Mouse (Mus musculus): ENCODE measurements around the gene Ccrl2. TPM values are rescaled to one million over a fixed set of nuclear protein-coding genes. Genes with fewer than 3 reads are reported as not detected.

The Ccrl2 gene
- polyA plus RNA-seq, 1 experiment: not detected

DNA sequence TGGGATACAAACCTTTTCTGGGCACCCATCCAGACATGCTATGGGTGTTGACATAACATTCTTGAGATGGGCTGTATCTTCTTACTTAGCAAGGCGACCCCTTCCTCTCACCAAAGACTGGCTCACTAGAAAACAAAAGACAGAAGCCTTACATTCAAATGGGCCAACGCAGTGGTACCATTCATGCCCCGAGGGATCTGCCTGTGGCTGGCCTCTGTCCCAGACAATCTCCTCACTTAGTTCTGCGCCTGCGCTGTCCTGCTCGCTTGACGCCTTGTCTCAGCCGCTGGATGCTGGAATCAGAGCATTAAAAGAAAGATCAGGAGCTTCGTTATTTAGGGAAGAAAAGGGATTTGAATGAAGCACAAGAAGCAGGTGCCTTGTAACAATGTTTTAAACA, 35.3 kb upstream of the Ccrl2 start:
- 45% methylated on average over 9 of the region's 9 CpGs for WGBS
- Histone ChIP-seq H3K27ac (ENCODE audit: insufficient read depth, low read depth, low read length) (no peak overlapping the region), H3K4me1 (ENCODE audit: control insufficient read depth, insufficient read depth, low read length) (no peaks in the 10 kb centered on the region), H3K4me3 (ENCODE audit: insufficient read depth, low read depth, low read length) (no peak overlapping the region)
- TF ChIP-seq CTCF (IDR thresholded peaks at IDR 0.05; ENCODE audit: insufficient read depth, low read depth, low read length) (no peak), POLR2A (IDR thresholded peaks at IDR 0.05; ENCODE audit: insufficient read depth, low read depth, low read length) (no peak)

DNA sequence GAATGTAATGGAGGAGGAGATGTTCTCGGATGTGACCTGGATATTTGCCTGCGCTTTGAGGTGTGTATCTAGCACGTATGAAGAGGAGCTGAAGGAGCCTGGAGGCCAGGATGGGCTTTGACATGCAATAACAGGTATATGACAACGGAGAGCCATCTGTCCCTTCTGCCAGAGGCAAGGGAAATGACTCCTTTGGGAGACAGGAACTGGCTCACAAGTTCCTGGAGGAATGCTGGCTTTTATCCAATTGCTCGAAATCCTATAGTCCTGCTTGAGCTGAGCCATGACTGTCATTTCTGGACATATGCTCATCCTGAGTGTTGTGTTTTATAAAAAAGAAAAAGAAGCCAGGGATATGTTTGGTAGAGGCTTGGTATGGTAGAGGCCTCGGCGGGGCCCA, 31.6 kb upstream of the Ccrl2 start:
- Histone ChIP-seq H3K27ac (ENCODE audit: insufficient read depth, low read depth, low read length) (no peak overlapping the region), H3K4me1 (ENCODE audit: control insufficient read depth, insufficient read depth, low read length) (no peaks in the 10 kb centered on the region), H3K4me3 (ENCODE audit: insufficient read depth, low read depth, low read length) (no peak overlapping the region)
- 67% methylated on average over 7 of the region's 7 CpGs for WGBS
- TF ChIP-seq POLR2A (IDR thresholded peaks at IDR 0.05; ENCODE audit: insufficient read depth, low read depth, low read length) (no peak), CTCF (IDR thresholded peaks at IDR 0.05; ENCODE audit: insufficient read depth, low read depth, low read length) (no peak)

DNA sequence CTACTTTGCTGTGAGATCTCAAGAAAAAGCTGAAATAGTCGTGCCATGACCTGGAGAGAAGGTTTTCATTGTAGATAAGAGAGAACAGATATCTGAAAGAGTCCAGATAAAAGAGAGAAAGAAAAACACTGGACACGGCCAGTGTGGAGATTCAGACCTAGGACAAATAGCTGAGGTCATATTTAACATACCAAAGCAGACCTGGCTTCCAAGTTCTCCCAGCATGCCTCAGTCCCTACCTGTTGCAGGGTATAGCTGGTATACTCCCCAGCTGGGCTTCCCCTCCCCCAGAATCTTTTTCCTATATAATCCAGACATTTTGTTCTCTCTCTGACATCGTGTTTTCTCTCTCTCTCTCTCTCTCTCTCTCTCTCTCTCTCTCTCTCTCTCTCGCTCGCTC, 30.6 kb upstream of the Ccrl2 start:
- WGBS: 15% methylated on average over 5 of the region's 5 CpGs
- no peak overlapping the region for H3K4me3 ChIP-seq (ENCODE audit: insufficient read depth, low read depth, low read length)
- TF ChIP-seq CTCF (IDR thresholded peaks at IDR 0.05; ENCODE audit: insufficient read depth, low read depth, low read length) (no peak), POLR2A (IDR thresholded peaks at IDR 0.05; ENCODE audit: insufficient read depth, low read depth, low read length) (no peak)
- no peak overlapping the region for H3K27ac ChIP-seq (ENCODE audit: insufficient read depth, low read depth, low read length)
- no peaks in the 10 kb centered on the region for H3K4me1 ChIP-seq (ENCODE audit: control insufficient read depth, insufficient read depth, low read length)

DNA sequence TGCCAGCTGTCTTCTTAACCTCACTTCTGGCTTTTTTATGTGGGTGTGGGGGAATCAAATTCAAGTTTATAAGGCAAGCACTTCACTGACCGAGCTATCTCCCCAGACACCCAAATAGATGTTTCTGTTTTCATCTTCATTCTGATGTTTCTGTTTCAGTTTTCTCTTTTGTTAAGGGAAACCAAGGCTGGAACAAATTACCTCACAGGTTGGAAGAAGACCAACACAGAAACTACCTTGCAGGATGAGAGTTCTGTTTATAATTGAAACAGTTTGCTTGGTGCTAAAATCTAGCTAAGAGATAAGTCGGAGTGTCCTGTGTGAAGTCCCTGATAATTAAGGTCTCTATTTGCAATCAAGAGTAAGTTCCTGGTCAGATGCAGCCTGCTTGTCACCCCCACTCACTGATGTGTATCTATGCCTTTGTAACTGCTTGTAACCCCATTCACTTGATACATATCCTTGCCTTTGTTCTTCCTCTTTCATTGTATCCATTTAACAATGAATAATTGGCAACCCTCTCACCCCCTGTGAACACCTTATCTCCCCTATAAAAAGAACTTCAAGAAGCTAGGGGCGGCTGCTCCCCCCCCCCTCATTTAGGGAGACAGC, 29.8 kb upstream of the Ccrl2 start:
- H3K4me1 ChIP-seq (ENCODE audit: control insufficient read depth, insufficient read depth, low read length): 0 out of 2 replicates have a peak, but pooled peaks cover 2% of the 10 kb centered on the region
- TF ChIP-seq POLR2A (IDR thresholded peaks at IDR 0.05; ENCODE audit: insufficient read depth, low read depth, low read length) (no peak), CTCF (IDR thresholded peaks at IDR 0.05; ENCODE audit: insufficient read depth, low read depth, low read length) (no peak)
- H3K4me3 ChIP-seq (ENCODE audit: insufficient read depth, low read depth, low read length): no peak overlapping the region
- no peak overlapping the region for H3K27ac ChIP-seq (ENCODE audit: insufficient read depth, low read depth, low read length)
- 58% methylated on average over 3 of the region's 3 CpGs for WGBS

DNA sequence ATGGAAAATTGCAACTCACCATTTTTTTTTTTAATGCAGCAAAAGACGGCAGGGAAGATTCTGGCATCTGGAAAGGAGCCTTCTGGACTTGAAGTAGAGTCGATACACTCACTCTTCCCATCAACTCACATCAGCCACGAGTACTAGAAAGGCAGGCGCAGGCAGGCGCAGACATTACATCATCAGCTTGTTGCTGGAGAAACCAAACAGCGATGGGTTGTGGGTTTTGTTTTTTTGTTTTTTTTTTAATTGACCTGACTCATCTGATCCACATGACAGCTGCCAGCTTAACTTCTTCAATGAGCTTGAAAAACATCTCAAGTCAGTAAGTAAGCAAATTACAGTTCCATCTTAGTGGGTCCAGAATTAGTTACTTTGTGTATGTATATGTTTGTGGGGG, 28.8 kb upstream of the Ccrl2 start:
- Histone ChIP-seq H3K27ac (ENCODE audit: insufficient read depth, low read depth, low read length) (no peak overlapping the region), H3K4me1 (ENCODE audit: control insufficient read depth, insufficient read depth, low read length) (0 out of 2 replicates have a peak, but pooled peaks cover 3% of the 10 kb centered on the region), H3K4me3 (ENCODE audit: insufficient read depth, low read depth, low read length) (no peak overlapping the region)
- TF ChIP-seq POLR2A (IDR thresholded peaks at IDR 0.05; ENCODE audit: insufficient read depth, low read depth, low read length) (no peak), CTCF (IDR thresholded peaks at IDR 0.05; ENCODE audit: insufficient read depth, low read depth, low read length) (no peak)
- 66% methylated on average over 6 of the region's 6 CpGs for WGBS

DNA sequence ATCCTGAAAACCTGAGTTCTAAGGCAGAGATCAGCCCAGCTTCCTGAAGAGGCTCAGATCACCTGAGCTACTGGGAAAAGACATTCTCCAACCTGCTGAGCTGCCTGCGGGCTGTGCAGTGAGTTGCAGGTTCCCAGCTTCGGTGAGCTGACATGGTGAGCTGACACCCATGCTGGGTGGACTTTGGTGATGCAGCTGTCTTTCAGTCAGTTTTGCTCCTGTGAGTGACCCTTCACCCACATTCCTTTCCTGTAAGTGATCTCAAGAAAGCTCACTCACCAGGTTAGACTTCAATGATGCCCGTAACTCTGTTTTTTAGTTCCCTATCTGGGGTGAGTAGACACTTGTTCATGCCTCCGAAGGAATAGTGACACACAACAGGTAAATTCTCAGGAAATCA, 28.0 kb upstream of the Ccrl2 start:
- 69% methylated on average over 4 of the region's 4 CpGs for WGBS
- H3K4me3 ChIP-seq (ENCODE audit: insufficient read depth, low read depth, low read length): no peak overlapping the region
- no peak for TF ChIP-seq POLR2A (IDR thresholded peaks at IDR 0.05; ENCODE audit: insufficient read depth, low read depth, low read length)
- no peak for TF ChIP-seq CTCF (IDR thresholded peaks at IDR 0.05; ENCODE audit: insufficient read depth, low read depth, low read length)
- 0 out of 2 replicates have a peak, but pooled peaks cover 3% of the 10 kb centered on the region for H3K4me1 ChIP-seq (ENCODE audit: control insufficient read depth, insufficient read depth, low read length)
- no peak overlapping the region for H3K27ac ChIP-seq (ENCODE audit: insufficient read depth, low read depth, low read length)

DNA sequence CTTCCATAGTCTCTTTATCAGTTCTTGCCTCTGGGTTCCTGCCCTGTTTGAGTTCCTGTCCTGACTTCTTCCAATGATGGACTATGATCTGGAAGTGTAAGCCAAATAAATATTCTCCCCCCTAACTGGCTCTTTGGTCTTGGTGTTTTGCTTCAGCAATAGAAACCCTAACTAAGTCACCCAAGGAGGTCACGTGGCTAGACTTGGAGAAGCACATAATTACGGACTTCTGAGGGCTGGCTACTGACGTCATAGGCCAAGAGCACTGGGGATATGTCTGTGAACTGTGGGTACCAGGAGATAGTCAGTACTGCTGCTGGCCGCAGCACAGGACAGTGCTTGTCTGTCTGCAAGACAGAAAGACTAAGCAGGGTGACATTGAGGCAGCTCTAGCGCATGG, 24.4 kb upstream of the Ccrl2 start:
- 81% methylated on average over 5 of the region's 5 CpGs for WGBS
- H3K4me3 ChIP-seq (ENCODE audit: insufficient read depth, low read depth, low read length): no peak overlapping the region
- TF ChIP-seq CTCF (IDR thresholded peaks at IDR 0.05; ENCODE audit: insufficient read depth, low read depth, low read length) (no peak), POLR2A (IDR thresholded peaks at IDR 0.05; ENCODE audit: insufficient read depth, low read depth, low read length) (no peak)
- no peak overlapping the region for H3K27ac ChIP-seq (ENCODE audit: insufficient read depth, low read depth, low read length)
- 0 out of 2 replicates have a peak, but pooled peaks cover 3% of the 10 kb centered on the region for H3K4me1 ChIP-seq (ENCODE audit: control insufficient read depth, insufficient read depth, low read length)

DNA sequence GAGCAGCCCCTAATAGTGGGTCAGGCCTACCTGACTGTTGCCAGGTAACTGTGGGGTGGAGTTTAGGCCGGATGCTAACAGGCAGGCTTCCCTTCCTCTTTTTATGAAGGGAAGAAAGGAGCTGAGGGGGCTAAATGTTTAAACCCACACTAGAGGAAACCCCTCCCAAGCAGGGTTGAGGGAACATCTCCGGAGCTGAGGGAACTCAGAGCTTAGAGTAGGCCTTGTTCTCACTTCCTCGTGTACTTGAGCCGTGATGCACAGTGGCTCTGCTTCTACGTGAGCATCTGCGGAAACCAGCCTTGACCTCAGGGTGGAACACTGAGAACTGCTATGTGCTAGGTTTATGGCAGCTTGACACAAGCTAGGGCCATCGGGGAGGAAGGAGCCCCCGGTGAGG, 23.5 kb upstream of the Ccrl2 start:
- TF ChIP-seq CTCF (IDR thresholded peaks at IDR 0.05; ENCODE audit: insufficient read depth, low read depth, low read length): no peak
- TF ChIP-seq POLR2A (IDR thresholded peaks at IDR 0.05; ENCODE audit: insufficient read depth, low read depth, low read length): no peak
- WGBS: 95% methylated on average over 8 of the region's 8 CpGs
- no peak overlapping the region for H3K27ac ChIP-seq (ENCODE audit: insufficient read depth, low read depth, low read length)

DNA sequence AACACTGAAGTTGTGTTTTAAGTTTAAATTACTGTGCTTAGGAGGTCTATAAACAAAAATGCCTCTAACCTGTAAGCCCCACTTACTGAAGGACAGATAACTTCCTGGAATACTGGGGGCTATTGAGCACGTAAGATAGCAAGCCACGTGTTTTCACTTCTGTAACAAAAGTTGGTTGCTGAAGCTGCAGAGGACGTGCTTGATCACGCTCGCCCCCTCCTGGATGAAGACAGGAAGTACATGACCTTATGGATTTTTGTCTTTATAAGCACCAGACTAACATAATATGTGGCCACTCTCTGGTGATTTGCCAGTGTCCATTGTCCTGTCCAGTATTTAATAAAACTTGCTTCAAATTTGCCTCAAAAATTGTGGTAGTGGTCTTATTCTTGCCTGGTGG, 20.4 kb upstream of the Ccrl2 start:
- Histone ChIP-seq H3K27ac (ENCODE audit: insufficient read depth, low read depth, low read length) (no peak overlapping the region), H3K4me1 (ENCODE audit: control insufficient read depth, insufficient read depth, low read length) (0 out of 2 replicates have a peak, but pooled peaks cover 3% of the 10 kb centered on the region), H3K4me3 (ENCODE audit: insufficient read depth, low read depth, low read length) (no peak overlapping the region)
- TF ChIP-seq CTCF (IDR thresholded peaks at IDR 0.05; ENCODE audit: insufficient read depth, low read depth, low read length): no peak
- TF ChIP-seq POLR2A (IDR thresholded peaks at IDR 0.05; ENCODE audit: insufficient read depth, low read depth, low read length): no peak
- WGBS: 52% methylated on average over 5 of the region's 5 CpGs

More for the DNA sequence above, 23.5 kb upstream of the Ccrl2 start:
- Histone ChIP-seq H3K4me1 (ENCODE audit: control insufficient read depth, insufficient read depth, low read length) (0 out of 2 replicates have a peak, but pooled peaks cover 3% of the 10 kb centered on the region), H3K4me3 (ENCODE audit: insufficient read depth, low read depth, low read length) (no peak overlapping the region)

Data from olfactory bulb, adult 2 months (tissue).